Mouse (Mus musculus) cerebellum, postnatal 10 days (tissue): ENCODE measurements around the gene Hcrtr1.
A peak's percentile ranks its signal among the peaks of the same experiment; 100 is the strongest.

Experiments used
- DNase-seq, 2 experiments: peaks; one replicate each; pipeline ENCODE4 v3.0.0; 2021; ENCODE audit warnings: mixed read lengths in 2 of 2

The Hcrtr1 gene

GRCm38 (mm10) chr4:130120752-130121151 is 18.4 kb downstream of the Hcrtr1 start:
- no peak for DNase-seq

- no peak for DNase-seq
Observed at GRCm38 (mm10) chr4:130112732-130113131, 26.4 kb downstream of the Hcrtr1 start.

- DNase-seq = no peak
Observed at GRCm38 (mm10) chr4:130112299-130112698, 26.9 kb downstream of the Hcrtr1 start.

GRCm38 (mm10) chr4:130110091-130110490 is 29.1 kb downstream of the Hcrtr1 start:
- DNase-seq = no peak

GRCm38 (mm10) chr4:130109666-130110065 is 29.5 kb downstream of the Hcrtr1 start:
- peak in 1 of 2 experiments; percentile 1 for DNase-seq

- DNase-seq = no peak
Observed at GRCm38 (mm10) chr4:130108929-130109328, 30.2 kb downstream of the Hcrtr1 start.

- DNase-seq = peak; percentile 100
Observed at GRCm38 (mm10) chr4:130107444-130108131, 31.6 kb downstream of the Hcrtr1 start.

- no peak for DNase-seq
Observed at GRCm38 (mm10) chr4:130107065-130107443, 32.1 kb downstream of the Hcrtr1 start.

- DNase-seq = no peak
Observed at GRCm38 (mm10) chr4:130104584-130104983, 34.6 kb downstream of the Hcrtr1 start.

- peak in 1 of 2 experiments; percentile 29 for DNase-seq
Observed at GRCm38 (mm10) chr4:130103632-130104031, 35.5 kb downstream of the Hcrtr1 start.

GRCm38 (mm10) chr4:130102111-130102651 is 37.0 kb downstream of the Hcrtr1 start, which contains the start of gene Pef1:
Gene Pef1, plus strand, starts transcription at chr4:130102558.
- DNase-seq = peak; percentile 49 to 54

GRCm38 (mm10) chr4:130101183-130101582 is 38.0 kb downstream of the Hcrtr1 start:
- peak; percentile 78 to 89 for DNase-seq

GRCm38 (mm10) chr4:130095137-130095536 is 44.0 kb downstream of the Hcrtr1 start:
- DNase-seq = no peak

- DNase-seq = peak; percentile 97 to 99
Observed at GRCm38 (mm10) chr4:130087293-130087692, 51.9 kb downstream of the Hcrtr1 start.

- DNase-seq = peak; percentile 60 to 63
Observed at GRCm38 (mm10) chr4:130085246-130085820, 53.8 kb downstream of the Hcrtr1 start.

GRCm38 (mm10) chr4:130084331-130084945 is 54.7 kb downstream of the Hcrtr1 start:
- DNase-seq = peak; percentile 63 to 68

GRCm38 (mm10) chr4:130082211-130082610 is 56.9 kb downstream of the Hcrtr1 start:
- peak; percentile 82 to 87 for DNase-seq

- DNase-seq = peak; percentile 97 to 98
Observed at GRCm38 (mm10) chr4:130081345-130082190, 57.6 kb downstream of the Hcrtr1 start.
